Mouse (Mus musculus) right cerebral cortex, postnatal 4 days (tissue): ENCODE data around the gene Ampd2.

Source experiments
- DNase-seq: peaks from one replicate; pipeline ENCODE4 v3.0.0-alpha.2; 2022

The Ampd2 gene

DNA sequence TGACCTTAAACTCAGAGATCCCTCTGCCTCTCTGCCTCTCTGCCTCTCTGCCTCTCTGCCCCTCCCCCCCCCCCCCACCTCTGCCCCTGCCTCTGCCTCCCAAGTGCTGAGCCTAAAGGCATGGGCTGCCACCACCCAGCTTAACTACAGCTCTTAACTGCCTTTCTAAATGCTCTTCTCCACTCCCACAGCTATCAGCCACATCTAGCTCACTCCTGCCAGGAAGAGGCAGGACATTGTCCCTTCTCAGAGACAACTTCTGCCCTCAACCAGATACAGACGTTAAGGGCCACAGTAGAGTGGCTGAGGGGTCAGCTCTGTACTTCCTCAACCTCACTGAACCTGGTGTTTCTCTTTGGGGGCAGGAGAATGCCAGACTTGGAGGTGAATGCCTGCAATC lies 17.6 kb downstream of the Ampd2 start:
- DNase-seq = no peak

DNA sequence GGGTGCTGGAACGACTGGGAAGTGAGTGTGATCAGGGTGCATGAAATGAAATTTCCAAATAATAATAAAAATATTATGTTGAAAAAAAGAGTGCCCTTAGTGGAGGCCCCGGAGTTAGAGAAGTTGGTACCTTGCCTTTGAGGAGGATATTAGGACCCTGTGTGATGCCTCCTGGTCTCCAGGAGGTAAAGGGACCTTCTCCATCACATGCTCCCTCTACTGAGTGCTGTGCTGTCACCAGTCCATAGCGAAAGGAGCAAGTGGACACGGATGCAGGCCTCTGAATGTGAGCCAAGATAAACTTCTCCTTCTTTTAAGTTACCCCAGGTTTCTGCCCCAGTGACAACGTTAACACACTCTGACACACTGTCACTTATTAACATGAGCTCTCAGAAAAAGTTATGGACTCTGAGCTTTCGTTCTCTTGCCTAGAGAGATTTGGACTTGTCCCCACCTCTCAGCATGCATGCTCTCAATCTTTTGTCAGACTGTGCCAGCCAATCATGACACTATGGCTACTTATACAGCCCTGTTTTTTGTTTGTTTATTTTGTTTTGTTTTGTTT lies 19.0 kb downstream of the Ampd2 start:
- no peak for DNase-seq

DNA sequence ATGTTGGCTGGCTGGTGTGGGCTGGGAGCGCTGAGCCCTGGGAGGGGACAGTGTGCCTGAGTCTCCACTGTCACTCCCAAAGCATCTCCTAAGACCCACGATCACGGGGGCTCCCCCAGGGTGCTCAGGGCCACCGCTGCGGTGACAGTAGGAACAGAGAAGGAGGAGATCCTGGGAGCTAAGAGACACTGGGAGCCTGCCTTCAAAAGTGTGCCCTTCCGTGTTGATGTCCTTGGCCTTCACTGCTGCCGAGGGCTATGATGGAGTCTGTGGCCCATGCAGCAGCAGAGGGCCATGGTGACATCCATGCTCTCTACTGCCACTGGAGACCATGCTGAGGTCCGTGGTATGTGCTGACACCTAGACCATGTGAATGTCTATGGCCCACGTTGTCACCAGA lies 20.9 kb downstream of the Ampd2 start:
- DNase-seq = no peak

DNA sequence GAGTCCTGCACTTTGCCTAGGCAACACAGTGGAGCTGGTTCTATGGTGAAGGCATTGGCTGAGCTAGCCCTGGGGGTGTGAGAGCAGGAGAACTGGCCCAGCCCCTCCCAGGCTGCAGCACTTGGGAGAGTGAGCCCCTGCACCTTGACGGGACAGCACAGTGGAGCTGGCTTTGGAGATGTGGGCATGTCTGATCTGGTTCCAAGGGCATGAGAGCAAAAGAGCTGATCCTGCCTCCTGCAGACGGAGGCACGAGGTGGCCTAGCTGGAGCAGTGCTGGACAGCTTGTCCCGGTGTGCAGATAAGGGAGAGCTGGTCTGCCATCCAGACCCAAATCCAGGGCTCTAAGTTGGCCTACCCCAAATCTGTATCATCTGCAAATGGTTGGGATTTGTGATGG lies 21.8 kb downstream of the Ampd2 start:
- no peak for DNase-seq

DNA sequence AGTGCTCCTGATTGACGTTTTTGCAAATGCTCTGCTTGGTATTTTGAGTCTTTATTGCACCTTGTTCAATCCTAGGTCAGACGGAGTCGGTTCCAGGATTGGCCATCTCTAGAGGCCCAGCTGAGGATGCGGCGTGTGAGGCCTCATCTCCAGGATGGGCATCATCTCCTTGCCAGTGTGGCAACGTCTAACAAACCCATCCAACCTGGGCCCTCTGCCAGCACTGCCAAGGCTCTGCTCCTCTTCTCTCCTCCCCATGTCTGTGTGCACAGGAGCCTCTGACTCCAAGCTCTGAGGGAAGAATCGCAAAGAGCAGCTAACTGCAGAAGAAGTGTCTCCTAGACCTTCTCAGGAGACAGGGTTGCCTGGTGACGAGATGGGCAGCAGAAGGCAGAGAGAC lies 23.8 kb downstream of the Ampd2 start:
- no peak for DNase-seq

DNA sequence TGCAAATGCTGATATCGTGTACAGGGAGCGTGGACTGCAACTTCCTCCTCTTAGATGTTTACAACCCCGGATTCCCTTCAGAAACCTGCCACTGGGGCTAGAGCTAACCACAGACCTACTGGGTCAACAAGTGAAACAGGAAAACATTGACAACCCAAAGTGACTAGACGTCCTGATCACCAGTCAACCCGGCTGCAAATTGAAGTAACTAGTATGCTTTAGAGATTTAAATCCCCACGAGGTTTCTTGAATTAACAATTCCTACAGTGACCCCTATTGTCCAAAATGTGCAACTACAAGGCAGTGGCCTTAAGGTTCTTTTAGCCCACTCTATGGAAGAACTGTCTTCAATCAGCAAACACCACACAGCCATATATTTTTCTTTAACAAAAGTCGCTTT lies 25.0 kb downstream of the Ampd2 start:
- DNase-seq = peak; percentile 52

DNA sequence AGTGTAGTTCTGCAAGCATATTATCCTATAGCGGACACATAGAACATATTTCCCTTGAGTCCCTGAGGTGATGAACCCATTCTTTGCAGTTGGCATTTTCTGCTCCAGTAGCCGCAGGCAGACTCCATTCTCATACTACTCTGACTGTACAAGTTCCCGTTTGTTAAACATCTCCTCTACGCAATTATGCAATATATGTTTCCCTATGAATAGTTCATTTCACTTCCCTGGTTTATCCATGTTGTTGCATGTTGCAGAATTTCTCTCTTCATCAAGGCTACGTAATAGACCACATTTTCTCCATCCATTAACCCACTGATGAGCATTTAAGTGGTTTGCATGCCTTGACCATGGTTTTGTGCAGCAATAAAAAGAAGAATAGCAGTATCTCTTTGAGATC lies 36.0 kb downstream of the Ampd2 start:
- no peak for DNase-seq

DNA sequence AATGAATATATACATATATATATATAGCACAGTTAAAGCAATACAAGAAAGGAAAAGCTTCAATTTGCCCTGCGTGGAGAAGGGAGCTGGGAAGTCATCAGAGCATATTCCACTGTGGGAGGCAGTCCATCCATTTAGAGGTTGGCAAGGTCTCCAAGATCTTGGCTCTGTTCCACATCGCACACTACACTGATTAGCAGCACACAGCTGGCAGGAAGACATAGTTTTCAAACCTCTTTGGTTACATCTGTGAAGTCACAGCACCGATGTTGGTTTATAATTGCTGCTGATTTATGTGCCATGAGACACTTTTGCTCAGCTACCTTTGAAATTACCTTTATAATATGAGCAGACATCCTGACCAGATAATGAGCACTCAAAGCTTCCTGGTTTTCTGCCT lies 38.1 kb downstream of the Ampd2 start:
- no peak for DNase-seq

DNA sequence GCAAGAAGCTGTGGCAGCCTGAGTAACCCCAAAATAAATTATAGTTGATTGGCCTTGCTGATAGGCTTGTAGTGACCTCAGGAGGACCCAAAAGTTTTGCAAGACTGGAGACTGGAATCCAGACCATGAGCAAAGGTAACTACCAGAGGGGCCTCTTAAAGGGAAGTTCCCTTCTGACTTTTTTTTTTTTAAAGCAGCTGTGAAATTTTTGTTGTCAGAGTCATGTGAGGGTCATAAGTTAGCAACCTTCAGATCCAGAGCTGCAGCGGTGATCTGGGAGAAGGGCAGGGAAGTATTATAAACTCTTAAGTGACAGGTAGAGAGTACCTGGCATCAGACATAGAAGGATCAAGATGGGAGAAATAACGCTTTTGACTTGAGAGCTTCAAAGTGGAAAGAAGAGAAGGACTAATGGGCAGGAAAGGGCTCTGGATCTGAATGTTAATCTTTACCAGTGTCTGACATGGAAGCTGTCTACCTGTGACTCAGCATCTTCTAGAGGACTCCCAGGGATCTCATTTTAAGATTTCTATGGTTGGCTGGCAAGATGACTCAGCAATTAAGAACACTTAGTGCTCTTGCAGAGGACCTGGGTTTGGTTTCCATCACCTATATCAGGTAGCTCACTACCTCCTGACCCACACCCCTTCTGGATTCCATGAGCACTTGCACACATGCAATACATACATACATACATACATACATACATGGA lies 39.4 kb downstream of the Ampd2 start:
- DNase-seq = no peak

DNA sequence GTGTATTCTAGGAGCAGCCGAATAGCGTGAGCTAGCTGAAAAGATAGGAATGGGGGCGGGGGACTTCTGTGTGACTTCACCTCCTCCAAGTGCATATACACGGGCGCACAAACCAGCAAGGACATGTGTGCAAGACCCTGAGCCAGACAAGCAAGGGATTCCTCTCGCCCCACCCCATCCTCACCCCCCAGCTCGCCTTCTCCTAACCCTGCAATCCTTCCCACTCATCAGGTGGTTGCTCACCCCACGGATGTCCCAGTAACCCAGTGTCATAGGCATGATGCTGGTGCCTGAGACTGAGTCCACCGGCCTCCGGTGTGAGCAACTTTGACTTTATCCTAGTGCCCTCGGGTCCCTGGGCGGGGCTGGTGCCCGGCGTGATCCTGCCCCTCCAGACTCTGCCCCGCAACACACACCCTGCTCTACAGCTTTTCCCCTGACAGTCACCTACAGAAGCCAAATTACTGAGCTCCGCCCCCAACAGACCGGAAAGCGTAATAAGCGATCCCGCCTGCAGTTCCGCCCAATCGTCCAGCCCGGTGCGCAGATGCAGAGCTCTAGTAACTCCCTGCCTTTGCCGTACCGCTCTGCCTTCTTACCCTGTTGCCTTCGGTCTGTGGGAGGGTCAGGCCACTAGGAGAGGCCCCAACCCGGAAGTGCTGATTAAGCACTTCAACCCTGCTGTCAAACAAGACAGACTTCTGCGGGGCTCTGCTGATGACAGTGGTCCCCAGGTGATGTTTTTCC lies 41.9 kb downstream of the Ampd2 start, which contains the start of gene Gstm4:
Gene Gstm4 (minus strand): TSS at position 501 of the 747 bp plus-strand sequence.
- DNase-seq = peak; percentile 74

DNA sequence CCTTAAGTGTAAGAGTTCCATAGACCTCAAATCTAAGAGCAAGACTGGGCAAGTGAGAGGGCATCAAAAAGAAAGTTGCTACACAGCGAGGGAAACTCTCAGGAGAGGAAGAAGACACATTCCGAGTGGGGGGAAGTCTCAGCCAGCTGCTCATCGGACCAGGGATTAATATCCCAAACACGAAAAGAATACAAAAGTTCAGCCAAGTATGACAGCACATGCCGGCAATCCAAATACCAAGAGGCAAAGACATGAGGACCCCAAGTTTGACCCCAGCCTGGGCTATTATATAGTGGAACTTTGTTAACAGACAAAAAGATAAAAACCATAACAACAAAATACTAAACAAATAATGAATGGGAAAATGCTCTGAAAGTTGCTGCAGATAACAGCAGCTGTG lies 53.3 kb downstream of the Ampd2 start:
- no peak for DNase-seq

DNA sequence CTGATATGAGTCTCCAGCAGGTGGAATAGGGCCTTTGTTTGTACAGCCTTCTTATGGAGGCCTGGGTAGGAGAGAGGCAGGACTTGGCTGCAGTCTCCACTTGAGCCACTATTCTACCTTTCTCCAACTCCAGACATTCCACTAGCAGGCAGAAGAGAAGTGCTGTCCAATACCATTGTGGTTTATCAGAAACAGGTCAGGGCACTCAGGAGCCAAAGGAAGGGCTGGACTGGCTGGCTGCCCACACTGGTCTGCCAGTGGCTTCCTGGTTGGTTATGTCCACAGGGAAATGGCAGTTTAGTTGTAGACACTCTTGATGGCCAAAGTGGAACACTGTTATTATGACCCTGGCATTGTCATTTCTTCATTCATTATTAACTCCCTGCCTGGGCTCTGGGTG lies 54.3 kb downstream of the Ampd2 start:
- DNase-seq = no peak

DNA sequence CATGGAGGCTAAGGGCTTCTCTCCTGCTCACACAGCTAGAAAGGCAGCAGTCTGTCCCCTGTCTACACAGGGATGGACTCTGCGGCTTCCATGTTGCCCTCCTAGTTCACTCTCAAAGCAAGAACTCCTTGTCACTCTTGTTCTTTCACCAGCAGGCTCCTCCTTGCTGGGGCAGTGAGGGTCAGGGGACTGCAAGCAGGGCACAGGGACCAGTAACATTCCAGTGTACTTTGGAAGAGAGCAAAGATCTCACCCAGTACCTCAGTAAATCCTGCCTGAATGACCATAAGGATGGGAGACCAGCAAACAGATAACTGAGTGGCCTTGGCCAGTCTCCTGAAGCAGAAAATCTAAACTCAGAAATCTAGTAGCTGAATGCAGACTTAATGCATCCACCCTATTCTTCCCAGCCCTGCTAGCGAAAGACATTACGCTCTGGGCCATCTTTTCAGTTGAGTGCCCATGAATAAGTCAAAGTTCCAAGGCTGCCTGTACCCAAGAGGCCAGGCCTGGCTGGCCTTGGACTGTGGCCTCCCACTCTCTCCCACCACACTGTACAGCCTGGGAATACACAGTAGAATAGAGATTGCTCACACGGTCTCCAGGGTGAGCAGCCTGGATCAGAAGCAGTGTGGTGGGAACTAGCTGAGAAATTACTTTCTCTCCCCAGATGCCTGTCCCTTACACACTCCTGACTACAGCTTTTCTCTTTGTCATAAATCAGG lies 57.6 kb downstream of the Ampd2 start:
- DNase-seq = no peak

DNA sequence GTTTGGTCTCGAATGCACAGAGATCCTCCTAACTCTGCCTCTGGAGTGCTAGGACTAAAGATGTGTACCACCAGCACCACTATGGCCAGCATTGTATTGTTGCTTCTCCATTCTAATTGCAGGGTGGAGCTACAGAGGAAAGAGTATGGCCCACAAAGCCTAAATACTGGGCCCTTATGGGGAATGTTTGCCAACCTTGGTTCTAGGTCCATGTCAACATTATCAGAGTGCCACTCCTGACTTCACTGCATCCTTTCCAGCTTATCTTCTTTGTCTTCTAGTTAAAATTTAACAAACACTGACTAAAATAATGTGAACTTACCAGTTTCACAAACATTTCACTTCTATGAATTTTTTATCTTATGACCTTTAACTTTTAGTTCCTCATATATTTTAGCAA lies 59.9 kb downstream of the Ampd2 start:
- no peak for DNase-seq

DNA sequence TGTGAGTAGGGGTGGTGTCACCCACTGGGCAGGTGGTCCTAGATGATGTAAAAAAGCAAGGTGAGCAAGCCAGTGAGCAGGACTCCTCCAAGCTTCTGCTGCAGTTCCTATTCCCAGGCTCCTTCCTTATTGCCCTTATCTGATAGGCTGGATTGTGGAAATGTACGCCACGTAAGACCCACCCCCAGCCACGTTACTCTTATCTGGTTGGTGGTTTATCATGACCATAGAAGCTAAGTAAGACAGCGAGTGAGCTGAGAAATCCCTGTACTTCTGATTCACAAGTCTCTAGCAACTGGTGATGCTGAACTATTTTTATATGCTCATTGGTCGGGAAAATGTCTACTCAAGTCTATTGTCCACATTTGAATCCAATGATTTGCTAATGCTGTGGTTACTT lies 60.4 kb downstream of the Ampd2 start:
- no peak for DNase-seq

DNA sequence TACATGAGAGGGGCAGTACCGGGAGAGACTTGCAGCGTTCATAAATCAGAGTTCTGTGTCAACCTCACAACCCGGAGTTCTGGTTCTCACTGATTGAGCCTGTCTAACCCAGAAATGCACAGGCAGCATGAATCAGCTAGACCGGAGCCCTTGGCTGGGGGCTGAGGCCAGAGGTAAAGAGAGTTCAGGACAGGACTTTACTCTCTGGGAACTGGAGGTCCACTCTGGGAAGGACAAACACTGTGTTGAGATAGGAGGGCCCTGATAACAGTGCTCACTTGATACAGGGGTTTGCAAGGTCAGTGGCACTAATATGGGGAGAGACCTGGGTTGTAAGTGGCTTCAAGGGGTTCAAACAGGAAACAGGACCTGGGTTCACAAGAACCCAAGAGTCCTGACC lies 61.1 kb downstream of the Ampd2 start:
- DNase-seq = no peak
